Mouse (Mus musculus) limb, embryonic 10.5 days (tissue): ENCODE measurements around the gene Hoxc10. TPM values are rescaled to one million over a fixed set of nuclear protein-coding genes. Genes with fewer than 3 reads are reported as not detected.

Source experiments
- DNase-seq: peaks from one replicate; pipeline ENCODE4 v3.0.0-alpha.2; 2017; ENCODE audit warnings: low spot score
- H3K27ac ChIP-seq: fragments of 300-500 bp; sonication (generic); 2 replicates; pipeline ENCODE4 v1.5.1; 2016; ENCODE audit warnings: mild to moderate bottlenecking
- H3K27me3 ChIP-seq: fragments of 300-500 bp; sonication (generic); 2 replicates; pipeline ENCODE4 v1.6.1; 2016; ENCODE audit warnings: low read depth, mild to moderate bottlenecking; ENCODE audit not compliant: poor library complexity, severe bottlenecking
- H3K36me3 ChIP-seq: fragments of 300-500 bp; sonication (generic); 2 replicates; pipeline ENCODE4 v1.6.1; 2016; ENCODE audit warnings: mild to moderate bottlenecking, moderate library complexity
- H3K4me1 ChIP-seq: fragments of 300-500 bp; sonication (generic); 2 replicates; pipeline ENCODE4 v1.6.1; 2016
- H3K4me3 ChIP-seq: fragments of 300-500 bp; sonication (generic); 2 replicates; pipeline ENCODE4 v1.5.1; 2016; ENCODE audit warnings: mild to moderate bottlenecking, moderate library complexity
- H3K9me3 ChIP-seq: fragments of 300-500 bp; sonication (generic); replicated peaks from 2 replicates; pipeline ENCODE4 v1.6.1; 2016; ENCODE audit warnings: mild to moderate bottlenecking
- WGBS: fragments of 180-500 bp; shearing (Covaris S2); methylation state at CpG from one replicate; pipeline ENCODE4 v1.1.7; 2016; 5-methylcytosine and 5-hydroxymethylcytosine counted together
- polyA plus RNA-seq: library from polyadenylated mRNA; unstranded; fragments of >200 nt; fragmentation: Nextera tagmentation; extraction: Ambion mirVana; gene quantifications from 2 replicates; pipeline ENCODE4 v1.2.1, GENCODE M21; 2016

The Hoxc10 gene
- polyA plus RNA-seq, 1 experiment from 2014 or later: 51.4 TPM

- Histone ChIP-seq H3K27ac (peak overlapping the region; percentile 80), H3K4me3 (peak overlapping the region; percentile 49), H3K4me1 (peaks cover 72% of the 10 kb centered on the region), H3K9me3 (no peaks in the 10 kb centered on the region), H3K27me3 (peaks cover 100% of the 10 kb centered on the region), H3K36me3 (no peaks in the 10 kb centered on the region)
- DNase-seq: no peak
- WGBS: under 1% methylated on average over 37 of the region's 37 CpGs
Measured at GRCm38 (mm10) chr15:102976631-102977422, 10.2 kb downstream of the Hoxc10 start.

- 1% methylated on average over 16 of the region's 16 CpGs for WGBS
- Histone ChIP-seq H3K4me3 (peak overlapping the region; percentile 49), H3K9me3 (no peaks in the 10 kb centered on the region), H3K27me3 (peaks cover 100% of the 10 kb centered on the region), H3K4me1 (peaks cover 74% of the 10 kb centered on the region), H3K36me3 (no peaks in the 10 kb centered on the region), H3K27ac (peak overlapping the region; percentile 80)
- DNase-seq: no peak
Measured at GRCm38 (mm10) chr15:102977423-102977974, 10.9 kb downstream of the Hoxc10 start.

GRCm38 (mm10) chr15:102978615-102979515, 12.3 kb downstream of the Hoxc10 start:
- H3K4me3 ChIP-seq: peak overlapping the region; percentile 49
- under 1% methylated on average over 13 of the region's 13 CpGs for WGBS

GRCm38 (mm10) chr15:102979936-102980335, 13.3 kb downstream of the Hoxc10 start:
- no peaks in the 10 kb centered on the region for H3K9me3 ChIP-seq
- peaks cover 89% of the 10 kb centered on the region for H3K4me1 ChIP-seq
- H3K27me3 ChIP-seq: peaks cover 100% of the 10 kb centered on the region
- WGBS: 7% methylated on average over 1 of the region's 1 CpGs
- no peak overlapping the region for H3K27ac ChIP-seq
- no peaks in the 10 kb centered on the region for H3K36me3 ChIP-seq
- DNase-seq: no peak
- H3K4me3 ChIP-seq: peak overlapping the region; percentile 60

More at GRCm38 (mm10) chr15:102978615-102979515, 12.3 kb downstream of the Hoxc10 start:
- Histone ChIP-seq H3K36me3 (no peaks in the 10 kb centered on the region), H3K27me3 (peaks cover 100% of the 10 kb centered on the region), H3K27ac (peak overlapping the region; percentile 80), H3K9me3 (no peaks in the 10 kb centered on the region), H3K4me1 (peaks cover 80% of the 10 kb centered on the region)
- no peak for DNase-seq

- 2% methylated on average over 11 of the region's 11 CpGs for WGBS
- Histone ChIP-seq H3K27me3 (peaks cover 100% of the 10 kb centered on the region), H3K27ac (peak overlapping the region; percentile 89; the same call in 1 of the 2 replicates), H3K4me1 (peaks cover 93% of the 10 kb centered on the region), H3K36me3 (no peaks in the 10 kb centered on the region), H3K9me3 (no peaks in the 10 kb centered on the region), H3K4me3 (peak overlapping the region; percentile 60)
- no peak for DNase-seq
Measured at GRCm38 (mm10) chr15:102980352-102980751, 13.8 kb downstream of the Hoxc10 start.

DNA sequence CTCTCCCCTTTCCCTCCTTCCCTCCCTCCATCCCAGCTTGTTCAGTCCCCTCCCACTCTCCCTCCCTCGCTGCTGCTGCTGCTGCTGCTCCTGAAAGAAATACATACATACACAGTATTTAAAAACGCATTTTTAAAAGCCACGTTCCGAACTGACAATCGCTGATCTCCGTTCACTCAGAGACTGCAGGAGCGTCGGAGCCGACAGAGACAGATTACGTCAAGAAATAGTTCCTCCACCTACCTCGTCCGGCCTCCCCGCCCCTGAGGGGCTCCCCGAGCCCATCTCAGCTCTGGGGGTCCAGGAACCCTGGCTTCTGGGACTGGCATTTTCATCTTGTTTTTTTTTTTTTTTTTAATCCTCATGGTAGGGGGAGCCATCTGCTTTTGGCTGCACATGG, 14.3 kb downstream of the Hoxc10 start:
- WGBS: under 1% methylated on average over 14 of the region's 14 CpGs
- peaks cover 94% of the 10 kb centered on the region for H3K4me1 ChIP-seq
- H3K36me3 ChIP-seq: no peaks in the 10 kb centered on the region
- no peak for DNase-seq
- peak overlapping the region; percentile 89 for H3K27ac ChIP-seq
- H3K9me3 ChIP-seq: no peaks in the 10 kb centered on the region
- H3K4me3 ChIP-seq: peak overlapping the region; percentile 60
- peaks cover 100% of the 10 kb centered on the region for H3K27me3 ChIP-seq

DNA sequence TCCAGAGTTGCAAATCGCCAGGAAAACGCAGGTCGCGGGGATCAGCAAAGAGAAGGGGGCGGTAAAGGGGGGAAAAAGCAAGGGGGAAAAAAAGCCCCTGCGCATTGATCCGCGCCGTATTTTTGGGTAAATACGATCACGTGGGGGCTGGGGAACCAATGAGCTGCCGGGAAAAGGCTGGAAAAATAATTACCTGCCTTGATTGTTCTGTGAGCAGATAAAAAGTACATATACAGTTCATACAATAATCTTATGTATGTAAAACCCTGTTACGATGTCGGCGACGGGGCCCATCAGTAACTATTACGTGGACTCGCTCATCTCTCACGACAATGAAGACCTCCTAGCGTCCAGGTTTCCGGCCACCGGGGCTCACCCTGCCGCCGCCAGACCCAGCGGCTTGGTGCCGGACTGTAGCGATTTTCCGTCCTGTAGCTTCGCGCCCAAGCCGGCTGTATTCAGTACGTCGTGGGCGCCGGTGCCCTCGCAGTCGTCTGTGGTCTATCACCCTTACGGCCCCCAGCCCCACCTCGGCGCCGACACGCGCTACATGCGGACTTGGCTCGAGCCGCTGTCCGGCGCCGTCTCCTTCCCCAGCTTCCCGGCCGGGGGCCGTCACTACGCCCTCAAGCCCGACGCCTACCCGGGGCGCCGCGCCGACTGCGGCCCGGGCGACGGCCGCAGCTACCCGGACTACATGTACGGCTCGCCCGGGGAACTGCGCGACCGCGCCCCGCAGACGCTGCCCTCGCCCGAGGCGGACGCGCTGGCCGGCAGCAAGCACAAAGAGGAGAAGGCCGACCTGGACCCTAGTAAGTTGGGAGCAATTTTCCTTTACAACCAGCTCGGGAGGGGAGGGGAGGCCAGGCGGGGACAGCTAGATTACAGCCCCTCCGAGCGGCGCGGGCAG, 15.0 kb downstream of the Hoxc10 start:
- Histone ChIP-seq H3K4me1 (peaks cover 96% of the 10 kb centered on the region), H3K4me3 (peak overlapping the region; percentile 60), H3K9me3 (no peaks in the 10 kb centered on the region), H3K27ac (peak overlapping the region; percentile 89), H3K36me3 (no peaks in the 10 kb centered on the region), H3K27me3 (peaks cover 100% of the 10 kb centered on the region)
- peak; percentile 81 for DNase-seq
- under 1% methylated on average over 88 of the region's 88 CpGs for WGBS

GRCm38 (mm10) chr15:102983716-102984115, 17.1 kb downstream of the Hoxc10 start:
- no peak for DNase-seq
- Histone ChIP-seq H3K9me3 (no peaks in the 10 kb centered on the region), H3K4me1 (peaks cover 88% of the 10 kb centered on the region), H3K27ac (0 out of 2 replicates have a peak overlapping the region, but pooled peaks have one; percentile 36), H3K27me3 (peaks cover 100% of the 10 kb centered on the region), H3K36me3 (no peaks in the 10 kb centered on the region), H3K4me3 (peak overlapping the region; percentile 60)
- 2% methylated on average over 12 of the region's 12 CpGs for WGBS

DNA sequence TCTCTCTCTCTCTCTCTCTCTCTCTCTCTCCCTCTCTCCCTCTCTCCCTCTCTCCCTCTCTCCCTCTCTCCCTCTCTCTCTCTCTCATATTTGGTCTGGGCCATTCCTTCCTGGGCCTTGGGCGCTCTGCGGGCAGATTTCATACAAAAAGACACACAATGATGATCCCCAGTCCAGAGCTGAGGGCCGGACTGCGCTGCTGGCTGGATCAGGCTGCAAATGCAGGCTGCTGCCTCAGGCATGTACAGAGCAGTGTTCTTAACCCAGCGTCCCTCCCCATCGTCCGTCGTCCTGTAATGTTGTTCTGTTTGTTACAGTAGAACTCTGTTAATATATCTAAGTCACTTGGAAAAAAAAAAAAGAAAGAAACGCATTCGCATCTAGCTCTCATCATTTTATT, 17.9 kb downstream of the Hoxc10 start:
- Histone ChIP-seq H3K27ac (no peak overlapping the region), H3K27me3 (peaks cover 100% of the 10 kb centered on the region), H3K9me3 (no peaks in the 10 kb centered on the region), H3K4me3 (no peak overlapping the region; the same call in 1 of the 2 replicates), H3K36me3 (no peaks in the 10 kb centered on the region), H3K4me1 (peaks cover 83% of the 10 kb centered on the region)
- DNase-seq: no peak
- WGBS: 3% methylated on average over 10 of the region's 10 CpGs

- no peak for DNase-seq
- 6% methylated on average over 3 of the region's 3 CpGs for WGBS
Measured at GRCm38 (mm10) chr15:102984925-102985324, 18.3 kb downstream of the Hoxc10 start.

GRCm38 (mm10) chr15:102987124-102987833, 20.7 kb downstream of the Hoxc10 start:
- peaks cover 100% of the 10 kb centered on the region for H3K27me3 ChIP-seq
- H3K4me3 ChIP-seq: no peak overlapping the region
- peak; percentile 99 for DNase-seq
- H3K9me3 ChIP-seq: no peaks in the 10 kb centered on the region
- H3K36me3 ChIP-seq: no peaks in the 10 kb centered on the region
- H3K4me1 ChIP-seq: peaks cover 83% of the 10 kb centered on the region
- no peak overlapping the region for H3K27ac ChIP-seq
- 2% methylated on average over 21 of the region's 21 CpGs for WGBS

More at GRCm38 (mm10) chr15:102984925-102985324, 18.3 kb downstream of the Hoxc10 start:
- no peaks in the 10 kb centered on the region for H3K36me3 ChIP-seq
- no peaks in the 10 kb centered on the region for H3K9me3 ChIP-seq
- H3K4me1 ChIP-seq: peaks cover 83% of the 10 kb centered on the region
- no peak overlapping the region for H3K4me3 ChIP-seq
- no peak overlapping the region for H3K27ac ChIP-seq
- peaks cover 100% of the 10 kb centered on the region for H3K27me3 ChIP-seq
